Mouse (Mus musculus) left cerebral cortex, postnatal 10 days (tissue): ENCODE results near the gene Spryd7. TPM values are rescaled to one million over a fixed set of nuclear protein-coding genes. Genes with fewer than 3 reads are reported as not detected.
"Not testable (repeated sequence)": the region's sequence is repeated elsewhere in the genome, so short reads cannot be mapped to it uniquely, and the experiment has no call there.

Source experiments
- DNase-seq, 2 experiments: peaks; one replicate each; pipeline ENCODE4 v3.0.0; 2021 to 2022; ENCODE audit warnings: low spot score in 2 of 2, mixed read lengths in 1 of 2; ENCODE audit errors: extremely low spot score in 1 of 2
- intact Hi-C: fragments of 180-260 bp; cut with DNase I; formaldehyde crosslinking; loops from one replicate; pipeline ENCODE4 v1.15.1; 2025
- total RNA-seq, 2 experiments: library from RNA; stranded (reverse); gene quantifications; 2 replicates each; pipeline ENCODE4 v1.2.3; 2021

The Spryd7 gene
- total RNA-seq = 10 to 100 TPM; 44.6 to 48.5 TPM

DNA sequence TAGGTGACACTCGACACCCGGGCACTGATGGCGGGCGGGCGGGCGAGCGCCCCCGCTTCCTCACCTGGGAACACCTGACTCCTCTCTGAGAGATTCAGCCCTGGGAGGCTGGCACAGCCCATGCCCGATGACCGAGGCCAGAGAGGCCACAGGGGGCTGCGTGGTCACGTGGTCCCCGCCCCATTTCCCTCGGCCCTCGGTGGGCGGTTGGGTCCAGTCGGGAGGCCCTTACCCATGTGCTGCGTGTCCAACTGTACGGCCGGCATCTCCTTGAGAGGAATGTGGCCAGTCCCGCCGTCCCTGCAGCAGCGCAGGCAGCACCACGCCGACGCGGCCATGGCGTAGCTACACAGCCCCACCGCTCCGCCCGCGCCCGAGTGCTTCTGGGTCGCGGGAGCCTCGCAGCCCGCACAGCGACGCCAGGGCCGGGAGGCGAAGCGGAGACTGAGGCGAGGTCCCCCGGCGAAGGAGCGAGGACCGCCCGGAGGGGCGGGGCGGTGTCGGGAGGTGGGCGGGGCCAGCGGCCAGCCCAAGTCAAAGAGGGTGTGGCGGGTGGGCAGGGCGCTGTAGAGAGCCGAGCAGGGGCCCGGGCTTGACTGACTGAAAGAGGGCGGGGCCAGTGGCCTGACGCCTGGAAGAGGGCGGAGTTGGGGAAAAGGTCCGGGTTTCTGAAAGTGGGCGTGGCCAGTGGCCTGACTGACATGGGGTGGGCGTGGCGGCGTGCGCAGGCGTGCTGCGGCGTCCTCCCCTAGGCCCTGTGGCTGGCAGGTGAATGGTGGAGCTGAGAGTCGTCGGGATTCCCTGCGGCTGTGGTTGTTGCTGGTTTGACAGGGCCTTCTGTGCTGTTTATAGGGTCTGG lies at the start of gene Spryd7:
Spryd7 (minus strand) TSS at position 598 of the 859 bp plus-strand sequence.
- intact Hi-C loops = loop anchor here (5.0 kb wide), 2 partner anchors 91 to 901 kb away; partner anchors contain the start of gene Gucy1b2

DNA sequence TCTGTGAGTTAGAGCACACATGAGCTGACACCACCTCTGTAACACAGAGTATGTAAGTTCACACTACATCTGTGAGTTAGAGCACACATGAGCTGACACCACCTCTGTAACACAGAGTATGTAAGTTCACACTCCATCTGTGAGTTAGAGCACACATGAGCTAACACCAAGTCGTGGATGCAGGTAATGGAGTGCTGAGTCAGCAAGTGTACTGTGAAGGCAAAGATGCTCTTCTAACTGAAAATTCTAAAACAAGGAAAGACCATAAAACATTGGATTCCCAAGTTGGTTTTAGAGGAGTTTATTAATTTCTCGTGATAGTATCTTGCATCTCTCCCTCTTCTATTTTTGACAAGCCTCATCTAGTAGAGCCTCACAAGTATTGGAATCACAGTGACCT lies 49.4 kb upstream of the Spryd7 start:
- intact Hi-C loops = not testable (repeated sequence)

More for the DNA sequence above, at the start of gene Spryd7:
- DNase-seq = peak; percentile 97 to 99

DNA sequence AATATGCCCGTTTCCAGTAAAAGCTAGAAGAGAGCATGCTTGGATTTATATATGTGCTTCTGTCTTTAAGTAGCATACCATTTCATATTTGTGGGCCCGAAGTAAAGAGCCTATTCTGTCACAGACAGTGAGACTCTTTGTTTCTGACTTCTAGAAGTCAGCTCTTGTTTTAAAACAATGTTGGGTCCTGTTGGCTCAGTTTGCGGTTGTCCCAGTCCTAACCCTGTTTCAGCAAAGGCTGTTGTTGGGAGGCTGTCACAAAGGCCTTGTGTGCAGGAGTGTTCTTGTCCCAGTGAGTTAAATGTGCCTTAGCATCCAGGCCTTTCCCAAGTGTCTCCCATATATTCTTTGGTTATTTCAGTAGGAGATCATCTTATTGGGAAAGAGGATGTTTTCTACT lies 47.4 kb upstream of the Spryd7 start:
- intact Hi-C loops = no loop called here
- DNase-seq = no peak

More for the DNA sequence above, 49.4 kb upstream of the Spryd7 start:
- DNase-seq = not testable (repeated sequence)

DNA sequence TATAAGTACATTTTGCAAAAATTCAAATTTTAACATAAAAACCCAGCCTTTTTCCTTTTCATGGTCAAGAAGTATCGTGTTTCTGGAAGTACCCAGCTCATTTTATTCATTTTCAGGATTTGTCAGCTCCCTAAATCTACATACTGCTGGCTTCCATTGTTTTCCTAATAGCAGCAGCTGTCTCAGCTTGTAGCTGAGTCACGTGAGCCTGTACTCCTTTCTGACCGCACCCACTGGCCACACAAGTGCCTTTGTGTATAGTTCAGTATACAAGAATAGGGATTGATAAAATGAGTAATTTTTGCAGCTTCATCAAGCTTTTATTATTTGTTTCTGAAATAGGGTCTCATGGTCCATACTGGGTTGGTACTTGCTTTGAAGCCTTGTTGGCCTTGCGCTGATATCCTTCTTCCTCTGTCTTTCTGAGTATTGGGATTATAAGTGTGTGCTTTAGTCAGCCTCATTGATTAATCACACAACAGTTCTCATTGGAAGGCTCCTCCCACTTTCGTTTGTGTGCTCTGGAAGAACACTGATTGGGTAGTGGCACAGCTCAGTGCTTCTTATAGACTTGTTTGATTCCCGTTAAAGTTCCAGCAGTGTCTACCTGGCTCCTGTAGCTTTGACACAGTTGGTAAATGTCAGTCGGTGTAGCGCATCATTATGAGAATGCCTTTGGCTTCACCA lies 46.5 kb upstream of the Spryd7 start:
- no peak for DNase-seq
- intact Hi-C loops = no loop called here

- intact Hi-C loops = no loop called here
- no peak for DNase-seq
Observed at GRCm38 (mm10) chr14:61601348-61601747, 44.7 kb upstream of the Spryd7 start.

DNA sequence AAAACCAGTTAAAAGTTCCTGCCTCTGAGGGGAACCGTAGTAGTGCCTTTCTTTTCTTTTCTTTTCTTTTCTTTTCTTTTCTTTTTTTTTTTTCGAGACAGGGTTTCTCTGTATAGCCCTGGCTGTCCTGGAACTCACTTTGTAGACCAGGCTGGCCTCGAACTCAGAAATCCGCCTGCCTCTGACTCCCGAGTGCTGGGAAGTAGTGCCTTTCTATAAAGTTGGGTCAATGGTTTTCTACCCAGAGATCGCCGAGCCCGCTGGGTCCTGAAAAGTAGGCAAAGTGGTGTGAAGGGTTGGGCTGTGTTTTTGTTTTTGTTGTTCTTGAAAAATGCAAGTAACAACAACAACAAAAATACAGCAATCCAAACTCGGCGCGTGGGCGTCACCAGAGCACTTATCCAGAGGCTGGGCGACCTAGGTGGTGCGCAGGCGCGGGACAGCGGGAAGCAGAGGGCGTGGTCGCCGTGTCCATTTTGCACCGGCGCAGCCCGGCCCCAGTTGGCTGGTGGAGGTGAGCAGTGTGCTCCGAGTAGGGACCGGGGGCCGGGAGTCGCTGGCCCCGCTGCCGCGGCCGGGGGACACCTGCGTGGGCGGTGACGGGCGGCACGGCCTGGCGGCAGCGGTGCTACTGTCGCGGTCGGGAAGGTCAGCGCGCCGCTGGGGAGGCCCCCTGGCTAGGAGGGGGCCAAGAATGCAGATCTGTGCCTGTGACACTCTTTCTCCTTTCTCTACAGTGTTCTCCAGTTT lies 42.5 kb upstream of the Spryd7 start:
- DNase-seq = peak; percentile 79 to 94
- intact Hi-C loops = no loop called here

DNA sequence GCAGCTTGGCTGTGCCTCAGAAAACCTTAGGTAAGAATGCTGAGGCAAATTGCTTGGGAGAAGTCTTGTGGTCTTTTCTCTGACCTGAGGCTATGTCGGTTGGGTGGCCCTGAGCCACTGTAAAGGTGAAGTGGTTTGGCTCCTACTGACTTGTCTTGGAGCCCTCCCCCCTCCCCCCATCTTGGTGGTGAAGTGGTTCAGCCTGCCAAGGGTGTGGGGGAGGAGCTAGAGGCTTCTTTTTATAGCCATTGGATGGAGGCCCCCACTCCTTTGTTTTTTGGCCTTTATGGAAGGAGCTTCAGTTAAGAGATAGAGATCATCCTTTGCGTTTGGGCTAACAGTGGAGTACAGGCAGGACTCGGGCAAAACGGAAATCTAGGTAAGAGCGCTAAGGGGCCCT lies 41.3 kb upstream of the Spryd7 start, which contains the start of gene Trim13:
Trim13 (plus strand) TSS at position 280 of the 400 bp plus-strand sequence.
- no peak for DNase-seq
- intact Hi-C loops = no loop called here

DNA sequence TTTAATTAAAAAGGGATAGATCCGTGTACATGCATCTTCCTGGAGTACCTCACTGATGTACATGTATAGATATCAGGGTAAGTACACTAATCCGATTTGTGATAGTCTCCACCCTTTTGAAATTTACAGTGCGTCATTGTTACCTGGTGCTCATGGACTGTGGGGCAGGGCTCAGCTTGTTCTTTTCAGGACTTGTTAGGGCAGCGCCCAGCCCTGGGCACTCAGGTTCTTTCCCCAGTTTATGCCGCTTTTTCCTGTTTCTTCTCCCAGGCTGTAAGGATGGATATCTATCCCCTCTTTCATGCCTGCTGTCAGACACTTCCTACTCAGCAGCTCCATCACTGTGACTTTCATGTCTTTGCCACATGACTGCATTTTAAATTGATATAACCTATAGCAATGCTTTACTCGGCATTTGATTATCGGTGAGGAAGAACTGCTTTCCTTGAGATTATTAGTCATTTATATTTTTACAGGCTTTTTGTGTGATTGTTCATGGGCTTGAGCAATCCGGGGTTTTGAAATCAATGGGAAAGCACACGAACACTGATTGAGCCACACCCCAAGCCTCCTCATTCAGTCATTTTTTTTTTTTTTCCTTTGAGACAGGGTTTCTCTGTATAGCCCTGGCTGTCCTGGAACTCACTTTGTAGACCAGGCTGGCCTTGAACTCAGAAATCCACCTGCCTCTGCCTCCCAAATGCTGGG lies 40.2 kb upstream of the Spryd7 start:
- DNase-seq = no peak
- intact Hi-C loops = no loop called here

DNA sequence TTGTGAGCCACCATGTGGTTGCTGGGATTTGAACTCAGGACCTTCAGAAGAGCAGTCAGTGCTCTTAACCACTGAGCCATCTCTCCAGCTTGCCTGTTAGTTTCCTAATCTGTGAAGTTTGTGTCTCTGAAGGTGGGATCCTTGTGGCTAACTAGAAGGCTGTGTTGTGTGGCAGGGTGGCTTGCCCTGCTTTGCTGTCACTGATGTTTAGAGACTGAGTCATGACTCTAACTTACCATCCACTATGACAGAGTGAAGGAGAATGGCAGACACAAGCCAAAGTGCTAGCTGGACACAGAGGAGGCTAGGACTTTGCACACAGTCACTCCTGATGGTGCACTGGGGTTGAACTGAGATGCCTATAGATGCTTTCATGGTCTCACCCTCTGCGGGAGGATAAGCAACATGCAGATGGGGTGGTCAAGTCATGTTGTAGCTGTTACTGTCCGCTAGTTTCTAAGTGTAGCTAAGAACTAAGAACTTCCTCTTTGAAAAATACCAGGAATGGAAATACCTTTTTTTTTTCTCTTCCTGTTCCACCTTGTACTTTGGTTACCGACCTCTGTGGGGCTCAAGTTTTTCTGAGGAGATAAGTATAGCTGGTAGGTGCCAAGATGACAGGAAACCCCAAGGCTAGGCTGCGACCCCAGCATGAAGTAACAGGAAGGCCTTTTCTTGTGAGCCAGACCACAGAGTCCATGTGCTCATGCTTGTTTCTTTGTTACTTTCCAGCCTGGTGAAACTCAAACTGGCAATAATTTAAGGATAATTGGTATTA lies 32.8 kb upstream of the Spryd7 start:
- intact Hi-C loops = no loop called here
- no peak for DNase-seq

- intact Hi-C loops = no loop called here
- no peak for DNase-seq
Observed at GRCm38 (mm10) chr14:61575941-61576340, 19.3 kb upstream of the Spryd7 start.

DNA sequence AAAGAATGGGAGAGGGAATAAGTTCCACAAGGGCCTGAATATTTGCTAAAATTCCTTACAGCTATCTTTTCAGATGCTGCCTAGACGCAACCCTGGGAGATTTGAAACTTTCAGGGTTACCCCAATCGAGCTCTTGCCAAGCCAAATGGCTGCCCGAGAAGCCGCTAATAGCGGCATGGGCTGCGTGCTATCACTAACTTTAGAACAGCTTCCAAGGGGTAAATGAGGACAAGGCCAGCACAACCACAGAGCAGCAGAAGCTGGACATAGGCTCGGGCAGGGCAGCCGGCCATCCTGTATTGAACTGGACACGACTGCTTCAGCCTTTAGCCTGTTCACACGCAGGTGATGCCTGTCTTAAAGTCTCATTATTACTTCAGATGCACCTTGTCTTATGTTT lies 18.4 kb upstream of the Spryd7 start:
- intact Hi-C loops = no loop called here
- no peak for DNase-seq

- intact Hi-C loops = loop anchor here (5.0 kb wide), 2 partner anchors 680 to 885 kb away; partner anchors contain the start of gene Gucy1b2
- no peak for DNase-seq
Observed at GRCm38 (mm10) chr14:61572131-61572530, 15.4 kb upstream of the Spryd7 start.

GRCm38 (mm10) chr14:61571366-61571765 lies 14.7 kb upstream of the Spryd7 start:
- peak; percentile 71 to 90 for DNase-seq
- intact Hi-C loops = loop anchor here (5.0 kb wide), 2 partner anchors 681 to 886 kb away; partner anchors contain the start of gene Gucy1b2

- intact Hi-C loops = no loop called here
Observed at GRCm38 (mm10) chr14:61569344-61569743, 12.7 kb upstream of the Spryd7 start.

GRCm38 (mm10) chr14:61566211-61566610 lies 9.5 kb upstream of the Spryd7 start:
- DNase-seq, intact Hi-C loops: not testable (repeated sequence)

More at GRCm38 (mm10) chr14:61569344-61569743, 12.7 kb upstream of the Spryd7 start:
- no peak for DNase-seq

DNA sequence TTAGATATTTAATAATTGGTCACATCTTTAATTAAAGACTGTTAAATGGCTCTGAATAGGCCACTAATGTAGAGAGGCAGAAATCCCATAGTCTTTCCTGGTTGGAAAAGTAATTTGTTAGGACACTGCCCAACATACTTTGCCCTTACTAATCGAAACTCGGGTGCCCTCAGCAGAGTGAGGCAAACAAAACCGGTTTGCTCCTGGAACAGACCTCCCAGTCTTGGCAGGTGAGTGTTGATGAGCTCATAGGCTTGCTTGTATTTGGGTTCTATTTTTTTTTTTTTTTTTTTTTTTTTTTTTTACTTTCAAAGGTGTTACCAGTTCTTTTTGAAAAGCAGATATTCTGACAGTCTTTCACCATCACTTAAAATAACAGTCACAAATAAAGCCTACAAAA lies 3.2 kb upstream of the Spryd7 start:
- intact Hi-C loops = loop anchor here (5.0 kb wide), 2 partner anchors 87 to 897 kb away; partner anchors contain the start of gene Gucy1b2
- DNase-seq = no peak

GRCm38 (mm10) chr14:61558901-61559300 lies 2.2 kb upstream of the Spryd7 start:
- no peak for DNase-seq
- intact Hi-C loops = loop anchor here (5.0 kb wide), 2 partner anchors 88 to 898 kb away; partner anchors contain the start of gene Gucy1b2
